Mouse (Mus musculus) kidney, postnatal 0 days (tissue): Measurements from ENCODE around the gene Mab21l3. TPM values are rescaled to one million over a fixed set of nuclear protein-coding genes. Genes with fewer than 3 reads are reported as not detected.

ENCODE experiments used
- ATAC-seq: fragments of 200-750 bp; cut with Nextera tagmentation; replicated peaks from 2 replicates; pipeline ENCODE4 v1.8.0; 2017; ENCODE audit warnings: low read depth, moderate number of reproducible peaks, moderate TSS enrichment, moderate library complexity; ENCODE audit not compliant: low FRiP score
- DNase-seq: peaks from one replicate; pipeline ENCODE4 v3.0.0-alpha.2; 2016; ENCODE audit warnings: low spot score
- H3K27ac ChIP-seq: fragments of 300-500 bp; sonication (generic); 2 replicates; pipeline ENCODE4 v1.5.1; 2014; ENCODE audit warnings: mild to moderate bottlenecking
- H3K27me3 ChIP-seq: fragments of 300-500 bp; sonication (generic); 2 replicates; pipeline ENCODE4 v1.6.1; 2014; ENCODE audit warnings: low read length, mixed read lengths; ENCODE audit not compliant: insufficient read depth
- H3K36me3 ChIP-seq: fragments of 300-500 bp; sonication (generic); 2 replicates; pipeline ENCODE4 v1.6.1; 2014; ENCODE audit warnings: low read length, mixed read lengths; ENCODE audit not compliant: insufficient read depth
- H3K4me1 ChIP-seq: fragments of 300-500 bp; sonication (generic); replicated peaks from 2 replicates; pipeline ENCODE4 v1.6.1; 2014; ENCODE audit warnings: antibody characterized with exemption, low read length, mixed read lengths; ENCODE audit not compliant: insufficient read depth
- H3K4me2 ChIP-seq: fragments of 300-500 bp; sonication (generic); 2 replicates; pipeline ENCODE4 v1.6.1; 2014; ENCODE audit warnings: mild to moderate bottlenecking, low read length, moderate library complexity, mixed read lengths
- H3K4me3 ChIP-seq: fragments of 300-500 bp; sonication (generic); replicated peaks from 2 replicates; pipeline ENCODE4 v1.5.1; 2014; ENCODE audit warnings: low read depth, low read length
- H3K9ac ChIP-seq: fragments of 300-500 bp; sonication (generic); 2 replicates; pipeline ENCODE4 v1.6.1; 2014; ENCODE audit warnings: low read depth, low read length
- H3K9me3 ChIP-seq: fragments of 300-500 bp; sonication (generic); replicated peaks from 2 replicates; pipeline ENCODE4 v1.6.1; 2016; ENCODE audit warnings: low read length, inconsistent platforms, mixed read lengths
- CTCF ChIP-seq: IDR thresholded peaks from 2 replicates; pipeline ENCODE4 v1.5.1; 2016; ENCODE audit warnings: antibody characterized with exemption, low read depth, mild to moderate bottlenecking, moderate library complexity
- WGBS: fragments of 180-500 bp; shearing (Covaris S2); extraction: QIAGEN DNeasy Blood & Tissue Kit; methylation state at CpG from one replicate; pipeline ENCODE4 v1.1.7; 2014; 5-methylcytosine and 5-hydroxymethylcytosine counted together
- polyA plus RNA-seq: library from polyadenylated mRNA; unstranded; fragments of >200 nt; fragmentation: Nextera tagmentation; extraction: Ambion mirVana; gene quantifications from 2 replicates; pipeline ENCODE4 v1.2.1, GENCODE M21; 2015

Gene Mab21l3
- polyA plus RNA-seq, 1 experiment from 2014 or later: 1.0 TPM

- ATAC-seq: no peak; the same call in 1 of the 2 replicates
- WGBS: 60% methylated on average over 14 of the region's 16 CpGs
- H3K36me3 ChIP-seq: no peaks in the 10 kb centered on the region
- TF ChIP-seq CTCF: no peak
- no peak overlapping the region for H3K4me2 ChIP-seq
- H3K9ac ChIP-seq: no peak overlapping the region
- H3K27me3 ChIP-seq: no peaks in the 10 kb centered on the region
- no peak overlapping the region for H3K4me3 ChIP-seq
- no peaks in the 10 kb centered on the region for H3K4me1 ChIP-seq
- DNase-seq: peak; percentile 84
- H3K27ac ChIP-seq: no peak overlapping the region
- no peaks in the 10 kb centered on the region for H3K9me3 ChIP-seq
These were observed 69.7 kb downstream of the Mab21l3 start for GRCm38 (mm10) chr3:101778896-101779665.

DNA sequence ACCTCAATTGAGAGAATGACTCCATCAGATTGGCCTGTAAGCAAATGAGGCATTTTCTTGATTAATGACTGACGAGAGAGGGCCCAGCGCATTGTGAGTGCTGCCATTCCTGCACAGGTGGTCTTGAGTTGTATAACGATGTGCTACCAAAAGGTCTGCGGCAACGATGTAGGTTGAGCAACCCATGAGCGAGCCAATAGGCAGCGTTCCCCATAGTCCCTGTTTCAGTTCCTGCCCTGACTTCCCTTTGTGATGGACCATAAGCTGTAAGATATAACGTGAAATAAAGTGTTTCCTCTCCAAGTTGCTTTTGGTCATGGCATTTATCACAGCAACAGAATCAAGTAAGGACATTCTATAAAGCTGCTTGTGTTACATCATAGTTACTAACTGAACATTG is 73.0 kb downstream of the Mab21l3 start:
- Histone ChIP-seq H3K27me3 (no peaks in the 10 kb centered on the region), H3K4me2 (no peak overlapping the region), H3K9ac (no peak overlapping the region), H3K4me3 (no peak overlapping the region), H3K27ac (no peak overlapping the region), H3K4me1 (no peaks in the 10 kb centered on the region), H3K36me3 (no peaks in the 10 kb centered on the region), H3K9me3 (no peaks in the 10 kb centered on the region)
- ATAC-seq: no peak
- WGBS: 89% methylated on average over 8 of the region's 8 CpGs
- DNase-seq: no peak
- TF ChIP-seq CTCF: no peak

DNA sequence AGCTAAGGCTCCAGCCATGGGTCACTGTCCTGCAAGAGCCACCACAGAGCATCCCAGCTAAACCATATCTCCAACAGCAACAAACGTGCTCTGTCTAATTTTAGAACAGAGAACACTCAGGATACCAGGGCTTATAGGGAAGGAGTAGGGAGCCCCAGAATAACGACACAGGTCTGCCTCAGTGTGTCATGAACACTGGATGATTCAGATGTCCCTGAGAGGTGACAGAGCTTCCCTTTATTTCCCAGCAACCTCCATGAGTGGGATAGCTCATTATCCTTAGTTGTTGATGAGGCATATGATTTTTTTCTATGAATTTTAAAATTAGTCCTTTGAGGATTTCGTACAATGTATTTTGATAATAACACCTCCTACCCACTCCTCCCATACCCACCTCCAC is 78.2 kb downstream of the Mab21l3 start:
- Histone ChIP-seq H3K9me3 (no peaks in the 10 kb centered on the region), H3K4me2 (no peak overlapping the region), H3K4me1 (no peaks in the 10 kb centered on the region), H3K27ac (no peak overlapping the region), H3K27me3 (no peaks in the 10 kb centered on the region), H3K9ac (no peak overlapping the region), H3K36me3 (no peaks in the 10 kb centered on the region), H3K4me3 (no peak overlapping the region)
- no peak for DNase-seq
- WGBS: 84% methylated on average over 3 of the region's 3 CpGs
- no peak for ATAC-seq
- no peak for TF ChIP-seq CTCF

GRCm38 (mm10) chr3:101763566-101763965 is 85.2 kb downstream of the Mab21l3 start:
- no peak for ATAC-seq
- no peak for TF ChIP-seq CTCF
- no peaks in the 10 kb centered on the region for H3K27me3 ChIP-seq
- H3K9me3 ChIP-seq: no peaks in the 10 kb centered on the region
- H3K9ac ChIP-seq: no peak overlapping the region
- no peaks in the 10 kb centered on the region for H3K36me3 ChIP-seq
- H3K27ac ChIP-seq: no peak overlapping the region
- no peaks in the 10 kb centered on the region for H3K4me1 ChIP-seq
- DNase-seq: no peak
- no peak overlapping the region for H3K4me3 ChIP-seq
- H3K4me2 ChIP-seq: no peak overlapping the region

Other genes with a start within 250 kb of the Mab21l3 start
- gene Atp1a1, start 244.3 kb downstream of the Mab21l3 start, polyA plus RNA-seq: 731 and 809 TPM in 2 replicates
- 3.7 and 4.3 TPM in 2 replicates for gene Slc22a15, start 75.5 kb upstream of the Mab21l3 start, polyA plus RNA-seq
- not detected in 2 replicates for gene Nhlh2, start 161.1 kb upstream of the Mab21l3 start, polyA plus RNA-seq
- 0.41 and 0.47 TPM in 2 replicates for gene Casq2, start 237.5 kb upstream of the Mab21l3 start, polyA plus RNA-seq